Mouse (Mus musculus) MEL (cell line): ENCODE results near the gene Susd2. TPM values are rescaled to one million over a fixed set of nuclear protein-coding genes. Genes with fewer than 3 reads are reported as not detected.
A peak's percentile ranks its signal among the peaks of the same experiment; 100 is the strongest.

ENCODE experiments used
- DNase-seq: peaks from one replicate; pipeline ENCODE4 v3.0.0; 2011; ENCODE audit warnings: low read depth, low spot score
- H3K27ac ChIP-seq: 2 replicates; pipeline ENCODE4 v1.5.1; 2012; ENCODE audit warnings: low read depth, mild to moderate bottlenecking, control low read depth, low read length, moderate library complexity; ENCODE audit not compliant: control insufficient read depth
- H3K27me3 ChIP-seq, 2 experiments: fragments of 150-350 bp in 1 of 2; sonication (generic) in 1 of 2; 2 replicates each; pipeline ENCODE4 v1.6.1; 2012; ENCODE audit warnings: low read length in 2 of 2, mild to moderate bottlenecking in 2 of 2, improper control_type of control experiment in 1 of 2, moderate library complexity in 1 of 2; ENCODE audit not compliant: insufficient read depth in 2 of 2, control insufficient read depth in 1 of 2
- H3K36me3 ChIP-seq, 2 experiments: 2 replicates each; pipeline ENCODE4 v1.6.1; 2012 to 2014; ENCODE audit warnings: low read length in 2 of 2, improper control_type of control experiment in 1 of 2, inconsistent platforms in 1 of 2, mild to moderate bottlenecking in 1 of 2; ENCODE audit not compliant: insufficient read depth in 2 of 2, control insufficient read depth in 1 of 2
- H3K4me1 ChIP-seq, 2 experiments: fragments of 150-350 bp in 1 of 2; sonication (generic) in 1 of 2; 2 replicates each; pipeline ENCODE4 v1.6.1; 2012; ENCODE audit warnings: low read length in 2 of 2, improper control_type of control experiment in 1 of 2, mild to moderate bottlenecking in 1 of 2; ENCODE audit not compliant: insufficient read depth in 2 of 2, control insufficient read depth in 1 of 2
- H3K4me3 ChIP-seq, 2 experiments: fragments of 150-350 bp in 1 of 2; sonication (generic) in 1 of 2; 2 replicates each; pipeline ENCODE4 v1.5.1; 2012; ENCODE audit warnings: low read depth in 2 of 2, low read length in 2 of 2, mild to moderate bottlenecking in 2 of 2, moderate library complexity in 2 of 2, control low read depth in 1 of 2, improper control_type of control experiment in 1 of 2; ENCODE audit not compliant: control insufficient read depth in 1 of 2, insufficient read depth in 1 of 2
- H3K79me2 ChIP-seq: 2 replicates; pipeline ENCODE4 v1.6.1; 2012; ENCODE audit warnings: mild to moderate bottlenecking, low read length, moderate library complexity; ENCODE audit not compliant: control insufficient read depth, poor library complexity, insufficient read depth
- H3K9ac ChIP-seq: 2 replicates; pipeline ENCODE4 v1.6.1; 2012; ENCODE audit warnings: low read depth, mild to moderate bottlenecking, control low read depth, low read length, moderate library complexity; ENCODE audit not compliant: control insufficient read depth, poor library complexity, severe bottlenecking
- H3K9me3 ChIP-seq: fragments of 150-350 bp; sonication (generic); replicated peaks from 2 replicates; pipeline ENCODE4 v1.6.1; 2012; ENCODE audit warnings: mild to moderate bottlenecking, low read length, improper control_type of control experiment, moderate library complexity; ENCODE audit not compliant: insufficient read depth
- BHLHE40 ChIP-seq: IDR thresholded peaks from 2 replicates; pipeline ENCODE4 v1.6.1; 2012; ENCODE audit warnings: low read depth, mild to moderate bottlenecking, inconsistent platforms, low read length, improper control_type of control experiment, borderline replicate concordance
- E2F4 ChIP-seq: IDR thresholded peaks from 2 replicates; pipeline ENCODE4 v1.6.1; 2011; ENCODE audit warnings: low read depth, low read length, improper control_type of control experiment, borderline replicate concordance
- EP300 ChIP-seq, 2 experiments: IDR thresholded peaks; 2 replicates each; pipeline ENCODE4 v1.6.1; 2011; ENCODE audit warnings: improper control_type of control experiment in 2 of 2, low read length in 2 of 2, low read depth in 1 of 2, mild to moderate bottlenecking in 1 of 2
- ETS1 ChIP-seq: IDR thresholded peaks from 2 replicates; pipeline ENCODE4 v1.6.1; 2012; ENCODE audit warnings: low read depth, mild to moderate bottlenecking, inconsistent platforms, low read length, improper control_type of control experiment, moderate library complexity
- GATA1 ChIP-seq: IDR thresholded peaks from 2 replicates; pipeline ENCODE4 v1.6.1; 2011; ENCODE audit warnings: low read depth, low read length, improper control_type of control experiment
- JUND ChIP-seq: IDR thresholded peaks from 2 replicates; pipeline ENCODE4 v1.6.1; 2011; ENCODE audit warnings: low read depth, mild to moderate bottlenecking, improper control_type of control experiment, low read length
- MAX ChIP-seq: IDR thresholded peaks from 2 replicates; pipeline ENCODE4 v1.6.1; 2011; ENCODE audit warnings: low read length, improper control_type of control experiment
- MXI1 ChIP-seq: IDR thresholded peaks from 2 replicates; pipeline ENCODE4 v1.6.1; 2011; ENCODE audit warnings: mild to moderate bottlenecking, low read depth, low read length, improper control_type of control experiment
- MYC ChIP-seq: IDR thresholded peaks from 2 replicates; pipeline ENCODE4 v1.6.1; 2011; ENCODE audit warnings: low read depth, mild to moderate bottlenecking, low read length, improper control_type of control experiment, moderate library complexity
- NELFE ChIP-seq: IDR thresholded peaks from 2 replicates; pipeline ENCODE4 v1.6.1; 2011; ENCODE audit warnings: low read depth, low read length, improper control_type of control experiment
- POLR2AphosphoS2 ChIP-seq: IDR thresholded peaks from 2 replicates; pipeline ENCODE4 v1.6.1; 2011; ENCODE audit warnings: low read length, improper control_type of control experiment
- RCOR1 ChIP-seq: IDR thresholded peaks from 2 replicates; pipeline ENCODE4 v1.6.1; 2012; ENCODE audit warnings: low read depth, mild to moderate bottlenecking, inconsistent platforms, low read length, improper control_type of control experiment
- SIN3A ChIP-seq: IDR thresholded peaks from 2 replicates; pipeline ENCODE4 v1.6.1; 2012; ENCODE audit warnings: low read length, improper control_type of control experiment, inconsistent platforms
- TBP ChIP-seq: IDR thresholded peaks from 2 replicates; pipeline ENCODE4 v1.8.0; 2011; ENCODE audit warnings: low read depth, low read length, improper control_type of control experiment
- TCF12 ChIP-seq: IDR thresholded peaks from 2 replicates; pipeline ENCODE4 v1.6.1; 2014; ENCODE audit warnings: low read depth, mild to moderate bottlenecking, inconsistent platforms, low read length, improper control_type of control experiment, moderate library complexity
- USF1 ChIP-seq: IDR thresholded peaks from 2 replicates; pipeline ENCODE4 v1.6.1; 2014; ENCODE audit warnings: low read depth, mild to moderate bottlenecking, inconsistent platforms, low read length, improper control_type of control experiment, moderate library complexity
- USF2 ChIP-seq, 2 experiments: IDR thresholded peaks; 2 replicates each; pipeline ENCODE4 v1.6.1; 2011 to 2012; ENCODE audit warnings: improper control_type of control experiment in 2 of 2, low read length in 2 of 2, borderline replicate concordance in 1 of 2, inconsistent platforms in 1 of 2, low read depth in 1 of 2, mild to moderate bottlenecking in 1 of 2; ENCODE audit not compliant: insufficient read depth in 1 of 2
- ZKSCAN1 ChIP-seq: IDR thresholded peaks from 2 replicates; pipeline ENCODE4 v1.6.1; 2012; ENCODE audit warnings: low read depth, mild to moderate bottlenecking, inconsistent platforms, low read length, improper control_type of control experiment, moderate library complexity
- ZNF384 ChIP-seq: IDR thresholded peaks from 2 replicates; pipeline ENCODE4 v1.6.1; 2012; ENCODE audit warnings: low read depth, mild to moderate bottlenecking, inconsistent platforms, low read length, improper control_type of control experiment
- polyA plus RNA-seq, 2 experiments: library from polyadenylated mRNA; stranded (reverse) in 1 of 2; unstranded in 1 of 2; fragments of >175 nt in 1 of 2; fragments of >200 nt in 1 of 2; gene quantifications; 2 replicates each; pipeline versions ENCODE4 v1.2.1 to v1.2.4; 2012; ENCODE audit warnings: low replicate concordance in 2 of 2, low read depth in 1 of 2; ENCODE audit not compliant: insufficient read length in 2 of 2, insufficient read depth in 1 of 2, missing spikeins in 1 of 2
- total RNA-seq: library from RNA; depleted of rRNA; stranded (reverse); fragments of 300-350 nt; gene quantifications from 2 replicates; pipeline ENCODE4 v1.2.3, GENCODE M21; 2012

Gene Susd2
- total and polyA plus RNA-seq, 3 experiments, result 0.12 to 0.15 TPM; not detected in 1

DNA sequence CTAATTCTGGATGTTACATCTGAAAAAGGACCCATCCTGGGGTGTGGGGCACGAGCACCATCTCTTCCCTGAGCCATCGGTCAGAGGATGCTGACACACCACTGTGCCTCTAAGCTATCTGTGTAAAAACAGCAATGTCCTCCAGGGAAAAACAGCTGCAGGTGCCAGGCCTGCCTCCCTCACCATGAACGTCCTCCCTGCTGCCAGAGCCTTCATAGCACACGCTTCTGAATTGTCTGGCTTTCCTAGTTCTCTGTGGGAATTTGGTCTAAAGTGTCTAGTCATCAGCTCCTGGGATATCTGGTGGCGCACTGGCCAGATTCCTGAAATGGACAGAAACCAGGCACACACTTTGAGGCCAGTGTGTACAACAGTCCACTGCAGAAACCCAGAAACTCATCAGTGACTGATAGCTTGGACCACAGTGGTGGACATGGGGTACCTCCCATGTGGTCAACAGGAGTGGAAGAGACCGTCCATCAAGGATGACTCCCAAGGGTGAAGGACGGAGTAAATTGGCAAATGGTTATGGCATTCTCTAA lies 43.5 kb downstream of the Susd2 start:
- TF ChIP-seq ZKSCAN1, result no peak
- Histone ChIP-seq H3K79me2 (no peaks in the 10 kb centered on the region), H3K4me1 (peaks cover 0 to 7% of the 10 kb centered on the region in 2 experiments; a peak in 2 of 4 replicates), H3K27me3 (0 out of 4 replicates have a peak, but pooled peaks cover 0 to 2% of the 10 kb centered on the region in 2 experiments), H3K27ac (no peak overlapping the region), H3K9me3 (no peaks in the 10 kb centered on the region), H3K4me3 (no peak overlapping the region), H3K9ac (no peak overlapping the region), H3K36me3 (peaks cover 0 to 6% of the 10 kb centered on the region in 2 experiments; a peak in 1 of 4 replicates)
- DNase-seq, result no peak

DNA sequence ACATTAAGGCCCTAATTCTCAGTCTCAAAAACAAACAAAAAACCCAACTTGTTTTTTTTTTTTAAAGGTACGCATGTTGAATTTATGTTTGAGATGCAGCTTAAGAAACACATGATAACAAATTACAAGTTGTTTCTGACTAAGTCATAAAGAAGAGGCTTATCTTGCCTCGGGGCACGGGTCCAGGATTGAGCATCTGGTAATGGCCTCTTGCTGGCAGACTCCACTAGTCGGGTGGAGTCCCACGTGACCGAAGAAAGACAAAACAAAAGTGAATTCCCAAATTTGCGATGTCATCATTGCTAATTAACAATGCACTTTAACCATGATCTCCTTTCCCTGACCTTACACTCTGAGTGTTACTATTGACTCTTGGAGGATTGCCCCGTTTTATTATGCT lies 47.8 kb downstream of the Susd2 start:
- Histone ChIP-seq H3K27me3 (0 out of 4 replicates have a peak, but pooled peaks cover 0 to 2% of the 10 kb centered on the region in 2 experiments), H3K4me3 (no peak overlapping the region), H3K9me3 (no peaks in the 10 kb centered on the region), H3K27ac (no peak overlapping the region), H3K4me1 (peaks cover 8 to 24% of the 10 kb centered on the region in 2 experiments), H3K79me2 (no peaks in the 10 kb centered on the region), H3K36me3 (peaks cover 0 to 13% of the 10 kb centered on the region in 2 experiments; a peak in 2 of 4 replicates), H3K9ac (no peak overlapping the region)
- peak; percentile 97 for TF ChIP-seq ETS1
- peak; percentile 71; the same call in 1 of the 2 replicates for TF ChIP-seq MXI1
- TF ChIP-seq BHLHE40, result peak; percentile 91
- peak in 1 of 2 experiments; percentile 44; a peak in 1 of 4 replicates for TF ChIP-seq EP300 (IDR thresholded peaks at IDR 0.05; ENCODE audit: low read depth in 1 of 2, low read length in 2 of 2)
- TF ChIP-seq NELFE, result no peak
- peak; percentile 60; the same call in 1 of the 2 replicates for TF ChIP-seq TBP
- no peak for TF ChIP-seq E2F4
- TF ChIP-seq POLR2AphosphoS2, result no peak
- TF ChIP-seq RCOR1, result peak; percentile 76
- peak; percentile 29 to 74; a peak in 2 of 4 replicates for TF ChIP-seq USF2 (IDR thresholded peaks at IDR 0.05; ENCODE audit: borderline replicate concordance in 1 of 2, insufficient read depth in 1 of 2, low read depth in 1 of 2, low read length in 2 of 2)
- TF ChIP-seq MAX, result peak; percentile 91
- TF ChIP-seq GATA1, result peak; percentile 81
- TF ChIP-seq USF1, result peak; percentile 95
- no peak for TF ChIP-seq JUND
- peak; percentile 71 for TF ChIP-seq ZNF384
- peak; percentile 74 for TF ChIP-seq SIN3A
- peak; percentile 47 for TF ChIP-seq TCF12
- TF ChIP-seq MYC, result peak; percentile 43; the same call in 1 of the 2 replicates
- peak; percentile 85 for DNase-seq
